Mouse (Mus musculus) hematopoietic multipotent progenitor cell, adult 10-12 weeks (in vitro differentiated cells): ENCODE measurements around the gene H2-T24. TPM values are rescaled to one million over a fixed set of nuclear protein-coding genes. Genes with fewer than 3 reads are reported as not detected.

Experiments
- polyA plus RNA-seq: library from polyadenylated mRNA; stranded (reverse); fragments of >175 nt; gene quantifications from 2 replicates; pipeline ENCODE4 v1.2.3, GENCODE M21; 2012; ENCODE audit warnings: low replicate concordance

H2-T24 gene
- 12.6 and 22.5 TPM in 2 replicates for polyA plus RNA-seq

GRCm38 (mm10) chr17:36020191-36021073, at the start of gene H2-T24:
TSS of gene H2-T24 (minus strand) at chr17:36020560.

GRCm38 (mm10) chr17:36058362-36058761, 38.0 kb upstream of the H2-T24 start, which contains the start of gene Gm11127:
TSS of gene Gm11127 (minus strand) at chr17:36058371.

GRCm38 (mm10) chr17:36042610-36043169, 22.3 kb upstream of the H2-T24 start, which contains the start of the genes H2-T22 and Gm6034:
TSS of gene H2-T22 (minus strand) at chr17:36042747.
TSS of gene Gm6034 (plus strand) at chr17:36042961.

GRCm38 (mm10) chr17:36032351-36032875, 12.1 kb upstream of the H2-T24 start, which contains the start of gene H2-T23:
TSS of gene H2-T23 (minus strand) at chr17:36032855.

GRCm38 (mm10) chr17:35979401-35980362, 40.7 kb downstream of the H2-T24 start, which contains the start of the genes Gnl1 and Prr3:
TSS of gene Gnl1 (plus strand) at chr17:35979851.
TSS of gene Prr3 (minus strand) at chr17:35980236.

GRCm38 (mm10) chr17:35969418-35970389, 50.7 kb downstream of the H2-T24 start, which contains the start of gene Abcf1:
TSS of gene Abcf1 (minus strand) at chr17:35969761.

Other genes with a start within 250 kb of the H2-T24 start
- gene Ier3, start 198.9 kb downstream of the H2-T24 start, polyA plus RNA-seq: 8.4 and 14.3 TPM in 2 replicates
- gene Flot1, start 197.3 kb downstream of the H2-T24 start, polyA plus RNA-seq: 36.3 and 38.3 TPM in 2 replicates
- gene Tubb5, start 182.3 kb downstream of the H2-T24 start, polyA plus RNA-seq: 31.4 and 191 TPM in 2 replicates
- gene Mdc1, start 179.0 kb downstream of the H2-T24 start, polyA plus RNA-seq: 12.5 and 21.7 TPM in 2 replicates
- 23.3 and 52.1 TPM in 2 replicates for gene Nrm, start 159.2 kb downstream of the H2-T24 start, polyA plus RNA-seq
- 342 and 589 TPM in 2 replicates for gene Ppp1r18, start 155.0 kb downstream of the H2-T24 start, polyA plus RNA-seq
- gene Dhx16, start 140.7 kb downstream of the H2-T24 start, polyA plus RNA-seq: 46.8 and 73.3 TPM in 2 replicates
- 119 and 299 TPM in 2 replicates for gene 2310061I04Rik, start 123.1 kb downstream of the H2-T24 start, polyA plus RNA-seq
- 39.1 and 85.8 TPM in 2 replicates for gene Atat1, start 110.5 kb downstream of the H2-T24 start, polyA plus RNA-seq
- 4.0 and 5.1 TPM in 2 replicates for gene Mrps18b, start 104.2 kb downstream of the H2-T24 start, polyA plus RNA-seq
- gene Ppp1r10, start 104.1 kb downstream of the H2-T24 start, polyA plus RNA-seq: 36.3 and 53.1 TPM in 2 replicates
- gene Abcf1, start 50.8 kb downstream of the H2-T24 start, polyA plus RNA-seq: 54.6 and 83.7 TPM in 2 replicates
- 75.2 and 143 TPM in 2 replicates for gene Gnl1, start 40.7 kb downstream of the H2-T24 start, polyA plus RNA-seq
- gene Prr3, start 40.3 kb downstream of the H2-T24 start, polyA plus RNA-seq: 21.6 and 33.3 TPM in 2 replicates
- 321 and 328 TPM in 2 replicates for gene H2-T23, start 12.3 kb upstream of the H2-T24 start, polyA plus RNA-seq
- 38.3 and 49.1 TPM in 2 replicates for gene H2-T22, start 22.2 kb upstream of the H2-T24 start, polyA plus RNA-seq
- gene Gm6034, start 22.4 kb upstream of the H2-T24 start, polyA plus RNA-seq: 0.27 and 0.30 TPM in 2 replicates
- gene Gm11127, start 37.8 kb upstream of the H2-T24 start, polyA plus RNA-seq: 151 and 155 TPM in 2 replicates
- 0.27 and 0.35 TPM in 2 replicates for gene Gm19684, start 101.1 kb upstream of the H2-T24 start, polyA plus RNA-seq
- 0.76 and 2.1 TPM in 2 replicates for gene Gm7030, start 108.9 kb upstream of the H2-T24 start, polyA plus RNA-seq
- 0.31 and 0.48 TPM in 2 replicates for gene Gm8909, start 148.0 kb upstream of the H2-T24 start, polyA plus RNA-seq
- 0.16 and 0.17 TPM in 2 replicates for gene H2-T3, start 169.7 kb upstream of the H2-T24 start, polyA plus RNA-seq
- gene Rpp21, start 237.5 kb upstream of the H2-T24 start, polyA plus RNA-seq: 88.4 and 98.5 TPM in 2 replicates